Mouse (Mus musculus) liver (tissue): ENCODE results near the gene Gm12185.
"Not testable (repeated sequence)": the region's sequence is repeated elsewhere in the genome, so short reads cannot be mapped to it uniquely, and the experiment has no call there.

Source experiments
- DNase-seq: peaks from one replicate; pipeline ENCODE4 v3.0.0-alpha.2; 2020; ENCODE audit warnings: mixed read lengths

The Gm12185 gene

GRCm38 (mm10) chr11:48913611-48914010 is 78.4 kb downstream of the Gm12185 start:
- no peak for DNase-seq

GRCm38 (mm10) chr11:48908459-48908858 is 83.6 kb downstream of the Gm12185 start:
- DNase-seq = no peak

GRCm38 (mm10) chr11:48902021-48902420 is 90.0 kb downstream of the Gm12185 start, which contains the start of gene Gm5431:
TSS of gene Gm5431 (minus strand) at chr11:48902214.
- no peak for DNase-seq

GRCm38 (mm10) chr11:48901567-48901930 is 90.5 kb downstream of the Gm12185 start:
- not testable (repeated sequence) for DNase-seq

GRCm38 (mm10) chr11:48900654-48901566 is 91.1 kb downstream of the Gm12185 start:
- not testable (repeated sequence) for DNase-seq

- DNase-seq = no peak
These were observed 93.1 kb downstream of the Gm12185 start for GRCm38 (mm10) chr11:48898812-48899431.

GRCm38 (mm10) chr11:48876680-48877079 is 115.3 kb downstream of the Gm12185 start:
- DNase-seq = no peak

GRCm38 (mm10) chr11:48875343-48875837 is 116.6 kb downstream of the Gm12185 start:
- DNase-seq = not testable (repeated sequence)

- peak; percentile 73 for DNase-seq
These were observed 117.6 kb downstream of the Gm12185 start for GRCm38 (mm10) chr11:48874465-48874864.

- DNase-seq = peak; percentile 78
These were observed 118.3 kb downstream of the Gm12185 start for GRCm38 (mm10) chr11:48873591-48874290.

GRCm38 (mm10) chr11:48872695-48873300 is 119.2 kb downstream of the Gm12185 start:
- DNase-seq = peak; percentile 11

GRCm38 (mm10) chr11:48871817-48872541 is 120.0 kb downstream of the Gm12185 start:
- DNase-seq = peak; percentile 60

- DNase-seq = peak; percentile 83
These were observed 120.7 kb downstream of the Gm12185 start, which contains the start of gene Irgm1 for GRCm38 (mm10) chr11:48871201-48871772. TSS of gene Irgm1 (minus strand) at chr11:48871683.

- peak; percentile 38 for DNase-seq
These were observed 121.2 kb downstream of the Gm12185 start for GRCm38 (mm10) chr11:48870781-48871180.

GRCm38 (mm10) chr11:48869380-48870110 is 122.5 kb downstream of the Gm12185 start:
- peak; percentile 46 for DNase-seq

GRCm38 (mm10) chr11:48866481-48866880 is 125.5 kb downstream of the Gm12185 start:
- DNase-seq = no peak

GRCm38 (mm10) chr11:48863808-48864207 is 128.2 kb downstream of the Gm12185 start:
- DNase-seq = no peak

GRCm38 (mm10) chr11:48862784-48863319 is 129.2 kb downstream of the Gm12185 start:
- DNase-seq = no peak

- peak; percentile 47 for DNase-seq
These were observed 133.0 kb downstream of the Gm12185 start for GRCm38 (mm10) chr11:48859014-48859413.
